Mouse (Mus musculus) neural tube, embryonic 14.5 days (tissue): ENCODE results near the gene Slc25a18. TPM values are rescaled to one million over a fixed set of nuclear protein-coding genes. Genes with fewer than 3 reads are reported as not detected.

Experiments used
- ATAC-seq: fragments of 200-750 bp; cut with Nextera tagmentation; 2 replicates; pipeline ENCODE4 v1.8.0; 2017; ENCODE audit warnings: low read depth, mild to moderate bottlenecking, moderate TSS enrichment, moderate library complexity
- H3K27ac ChIP-seq: fragments of 300-500 bp; sonication (generic); 2 replicates; pipeline ENCODE4 v1.5.1; 2014; ENCODE audit warnings: low read depth, mild to moderate bottlenecking, control low read depth, low read length, moderate library complexity, mixed read lengths
- H3K27me3 ChIP-seq: fragments of 300-500 bp; sonication (generic); 2 replicates; pipeline ENCODE4 v1.6.1; 2014; ENCODE audit warnings: low read length; ENCODE audit not compliant: control insufficient read depth, insufficient read depth
- H3K36me3 ChIP-seq: fragments of 300-500 bp; sonication (generic); 2 replicates; pipeline ENCODE4 v1.6.1; 2014; ENCODE audit warnings: low read length, mixed read lengths; ENCODE audit not compliant: control insufficient read depth, insufficient read depth
- H3K4me1 ChIP-seq: fragments of 300-500 bp; sonication (generic); 2 replicates; pipeline ENCODE4 v1.6.1; 2014; ENCODE audit warnings: low read length; ENCODE audit not compliant: control insufficient read depth, insufficient read depth
- H3K4me2 ChIP-seq: fragments of 300-500 bp; sonication (generic); 2 replicates; pipeline ENCODE4 v1.6.1; 2014; ENCODE audit warnings: mild to moderate bottlenecking, low read depth, low read length, control low read depth
- H3K4me3 ChIP-seq: fragments of 300-500 bp; sonication (generic); 2 replicates; pipeline ENCODE4 v1.5.1; 2014; ENCODE audit warnings: low read depth, low read length, control low read depth, mixed read lengths
- H3K9ac ChIP-seq: fragments of 300-500 bp; sonication (generic); replicated peaks from 2 replicates; pipeline ENCODE4 v1.6.1; 2014; ENCODE audit warnings: low read depth, mild to moderate bottlenecking, control low read depth, low read length, mixed read lengths
- H3K9me3 ChIP-seq: fragments of 300-500 bp; sonication (generic); 2 replicates; pipeline ENCODE4 v1.6.1; 2016; ENCODE audit warnings: low read length; ENCODE audit not compliant: control insufficient read depth
- WGBS: fragments of 180-500 bp; shearing (Covaris S2); extraction: QIAGEN DNeasy Blood & Tissue Kit; methylation state at CpG from one replicate; pipeline ENCODE4 v1.1.7; 2014; 5-methylcytosine and 5-hydroxymethylcytosine counted together
- polyA plus RNA-seq: library from polyadenylated mRNA; unstranded; fragments of >200 nt; fragmentation: Nextera tagmentation; extraction: Ambion mirVana; gene quantifications from 2 replicates; pipeline ENCODE4 v1.2.1, GENCODE M21; 2014

Gene Slc25a18
- polyA plus RNA-seq, 1 experiment from 2014 or later: 29.1 TPM

GRCm38 (mm10) chr6:120788904-120789303 lies 15.5 kb downstream of the Slc25a18 start:
- no peaks in the 10 kb centered on the region for H3K9me3 ChIP-seq
- H3K27ac ChIP-seq: no peak overlapping the region
- no peak overlapping the region for H3K9ac ChIP-seq
- ATAC-seq: no peak
- H3K27me3 ChIP-seq: no peaks in the 10 kb centered on the region
- no peaks in the 10 kb centered on the region for H3K4me1 ChIP-seq
- H3K4me3 ChIP-seq: no peak overlapping the region
- peaks cover 21% of the 10 kb centered on the region for H3K36me3 ChIP-seq
- H3K4me2 ChIP-seq: no peak overlapping the region

- H3K4me1 ChIP-seq: no peaks in the 10 kb centered on the region
- 87% methylated on average over 11 of the region's 11 CpGs for WGBS
- ATAC-seq: no peak
- peaks cover 28% of the 10 kb centered on the region for H3K36me3 ChIP-seq
- H3K9ac ChIP-seq: no peak overlapping the region
- no peaks in the 10 kb centered on the region for H3K27me3 ChIP-seq
- no peak overlapping the region for H3K4me2 ChIP-seq
- no peak overlapping the region for H3K4me3 ChIP-seq
- H3K9me3 ChIP-seq: no peaks in the 10 kb centered on the region
- H3K27ac ChIP-seq: no peak overlapping the region
These were observed 16.8 kb downstream of the Slc25a18 start for GRCm38 (mm10) chr6:120790153-120790552.

GRCm38 (mm10) chr6:120790717-120791116 lies 17.3 kb downstream of the Slc25a18 start:
- no peak for ATAC-seq
- WGBS: 40% methylated on average over 5 of the region's 5 CpGs
- H3K27me3 ChIP-seq: no peaks in the 10 kb centered on the region
- no peak overlapping the region for H3K27ac ChIP-seq
- H3K9ac ChIP-seq: no peak overlapping the region
- H3K4me3 ChIP-seq: no peak overlapping the region
- H3K4me1 ChIP-seq: no peaks in the 10 kb centered on the region
- H3K36me3 ChIP-seq: peaks cover 34% of the 10 kb centered on the region
- no peak overlapping the region for H3K4me2 ChIP-seq
- no peaks in the 10 kb centered on the region for H3K9me3 ChIP-seq

GRCm38 (mm10) chr6:120792947-120793346 lies 19.6 kb downstream of the Slc25a18 start:
- Histone ChIP-seq H3K4me3 (no peak overlapping the region), H3K9me3 (no peaks in the 10 kb centered on the region), H3K9ac (no peak overlapping the region), H3K36me3 (peaks cover 54% of the 10 kb centered on the region), H3K4me1 (no peaks in the 10 kb centered on the region), H3K27ac (no peak overlapping the region), H3K4me2 (no peak overlapping the region), H3K27me3 (no peaks in the 10 kb centered on the region)
- no peak for ATAC-seq
- WGBS: 87% methylated on average over 8 of the region's 8 CpGs

GRCm38 (mm10) chr6:120795422-120796086 lies 22.2 kb downstream of the Slc25a18 start:
- no peak overlapping the region for H3K9ac ChIP-seq

GRCm38 (mm10) chr6:120796111-120796510 lies 22.7 kb downstream of the Slc25a18 start:
- Histone ChIP-seq H3K27me3 (no peaks in the 10 kb centered on the region), H3K4me2 (no peak overlapping the region), H3K4me3 (no peak overlapping the region), H3K36me3 (peaks cover 77% of the 10 kb centered on the region), H3K9ac (no peak overlapping the region), H3K27ac (no peak overlapping the region), H3K4me1 (no peaks in the 10 kb centered on the region), H3K9me3 (no peaks in the 10 kb centered on the region)
- WGBS: 78% methylated on average over 2 of the region's 2 CpGs
- ATAC-seq: no peak

More at GRCm38 (mm10) chr6:120795422-120796086, 22.2 kb downstream of the Slc25a18 start:
- 83% methylated on average over 5 of the region's 5 CpGs for WGBS
- H3K4me1 ChIP-seq: no peaks in the 10 kb centered on the region
- no peak for ATAC-seq
- H3K4me3 ChIP-seq: no peak overlapping the region
- H3K4me2 ChIP-seq: no peak overlapping the region
- no peak overlapping the region for H3K27ac ChIP-seq
- H3K9me3 ChIP-seq: no peaks in the 10 kb centered on the region
- no peaks in the 10 kb centered on the region for H3K27me3 ChIP-seq
- peaks cover 73% of the 10 kb centered on the region for H3K36me3 ChIP-seq

- H3K36me3 ChIP-seq: peaks cover 81% of the 10 kb centered on the region
- no peaks in the 10 kb centered on the region for H3K27me3 ChIP-seq
- ATAC-seq: no peak
- H3K4me3 ChIP-seq: no peak overlapping the region
- 92% methylated on average over 7 of the region's 7 CpGs for WGBS
- H3K27ac ChIP-seq: no peak overlapping the region
- no peak overlapping the region for H3K9ac ChIP-seq
- H3K4me1 ChIP-seq: no peaks in the 10 kb centered on the region
- no peak overlapping the region for H3K4me2 ChIP-seq
- H3K9me3 ChIP-seq: no peaks in the 10 kb centered on the region
These were observed 24.6 kb downstream of the Slc25a18 start for GRCm38 (mm10) chr6:120798019-120798418.

- WGBS: 94% methylated on average over 4 of the region's 4 CpGs
- no peak for ATAC-seq
- no peak overlapping the region for H3K4me3 ChIP-seq
- H3K27me3 ChIP-seq: no peaks in the 10 kb centered on the region
- H3K4me1 ChIP-seq: no peaks in the 10 kb centered on the region
- no peak overlapping the region for H3K9ac ChIP-seq
- peaks cover 80% of the 10 kb centered on the region for H3K36me3 ChIP-seq
- H3K9me3 ChIP-seq: no peaks in the 10 kb centered on the region
- H3K27ac ChIP-seq: no peak overlapping the region
- H3K4me2 ChIP-seq: no peak overlapping the region
These were observed 25.5 kb downstream of the Slc25a18 start for GRCm38 (mm10) chr6:120798905-120799304.

- H3K36me3 ChIP-seq: peaks cover 80% of the 10 kb centered on the region
These were observed 26.2 kb downstream of the Slc25a18 start for GRCm38 (mm10) chr6:120799581-120800041.

More at GRCm38 (mm10) chr6:120799581-120800041, 26.2 kb downstream of the Slc25a18 start:
- no peaks in the 10 kb centered on the region for H3K27me3 ChIP-seq
- H3K27ac ChIP-seq: no peak overlapping the region
- H3K9ac ChIP-seq: no peak overlapping the region
- H3K9me3 ChIP-seq: no peaks in the 10 kb centered on the region
- no peak overlapping the region for H3K4me2 ChIP-seq
- no peaks in the 10 kb centered on the region for H3K4me1 ChIP-seq
- no peak for ATAC-seq
- WGBS: 90% methylated on average over 4 of the region's 4 CpGs
- no peak overlapping the region for H3K4me3 ChIP-seq
